Mouse (Mus musculus) layer of hippocampus, adult 2 months (tissue): ENCODE data around the gene Ece1. TPM values are rescaled to one million over a fixed set of nuclear protein-coding genes. Genes with fewer than 3 reads are reported as not detected.

Experiments
- DNase-seq, 2 experiments: peaks; one replicate each; pipeline ENCODE4 v3.0.0; 2022; ENCODE audit warnings: low spot score in 2 of 2
- H3K27ac ChIP-seq: fragments of 200-600 bp; 2 replicates; pipeline ENCODE4 v1.8.1; 2022
- H3K4me3 ChIP-seq: fragments of 200-600 bp; 2 replicates; pipeline ENCODE4 v1.8.1; 2022; ENCODE audit warnings: mild to moderate bottlenecking
- CTCF ChIP-seq: fragments of 200-600 bp; conservative IDR thresholded peaks from 2 replicates; pipeline ENCODE4 v1.8.1; 2022; ENCODE audit warnings: antibody characterized with exemption, mild to moderate bottlenecking, moderate library complexity
- total RNA-seq, 2 experiments: library from RNA; stranded (reverse); gene quantifications; 2 replicates each; pipeline ENCODE4 v1.2.3; 2021

Gene Ece1
- total RNA-seq, 2 experiments from 2014 or later: 47.5 to 58.0 TPM

GRCm38 (mm10) chr4:137897298-137897612 lies 35.2 kb downstream of the Ece1 start:
- peak; percentile 53 to 67 for DNase-seq
- no peak overlapping the region for H3K4me3 ChIP-seq
- H3K27ac ChIP-seq: peak overlapping the region; percentile 61; the same call in 1 of the 2 replicates
- TF ChIP-seq CTCF: no peak

DNA sequence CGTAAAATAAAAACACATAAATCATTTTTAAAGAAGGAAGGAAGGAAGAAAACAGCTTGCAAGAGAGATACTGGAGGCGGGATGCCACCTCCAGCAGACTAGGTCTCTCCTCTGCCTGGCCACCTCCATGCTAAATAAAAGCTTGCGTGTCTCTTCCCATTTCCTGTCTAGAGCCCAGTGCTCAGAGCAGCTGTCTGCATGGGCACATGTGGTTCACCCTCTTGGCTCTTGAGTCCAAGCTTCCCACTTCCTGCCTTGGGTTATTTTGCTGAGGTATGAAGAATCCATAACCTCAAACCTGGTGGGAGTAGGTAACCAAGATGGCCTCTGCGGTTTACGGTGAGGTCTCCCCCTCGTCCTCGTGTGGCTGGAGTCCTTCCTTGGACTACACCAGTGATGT lies 36.5 kb downstream of the Ece1 start:
- Histone ChIP-seq H3K27ac (no peak overlapping the region), H3K4me3 (no peak overlapping the region)
- no peak for DNase-seq
- TF ChIP-seq CTCF: no peak

DNA sequence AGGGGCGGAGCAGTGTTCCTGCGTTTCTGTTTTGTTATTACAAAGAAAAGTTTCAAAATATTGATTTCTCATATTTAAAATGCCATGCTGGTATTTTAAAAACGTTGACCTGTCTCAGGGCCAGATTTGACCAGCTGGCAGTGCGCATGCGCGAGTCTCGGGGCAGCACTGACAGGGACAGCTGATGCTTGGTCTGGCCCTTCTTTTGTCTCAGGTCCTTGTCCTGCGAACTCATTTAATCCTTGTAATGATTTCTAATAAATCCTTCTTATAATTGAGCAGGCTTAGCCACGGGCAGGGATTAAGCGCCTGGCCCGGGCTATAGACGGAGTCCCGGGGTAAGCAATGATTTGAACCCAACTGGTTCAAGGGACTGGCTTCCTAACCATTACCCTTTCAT lies 40.2 kb downstream of the Ece1 start:
- DNase-seq: no peak
- H3K27ac ChIP-seq: no peak overlapping the region
- H3K4me3 ChIP-seq: no peak overlapping the region
- no peak for TF ChIP-seq CTCF

- TF ChIP-seq CTCF: no peak
Measured at GRCm38 (mm10) chr4:137902873-137903272, 40.8 kb downstream of the Ece1 start.

GRCm38 (mm10) chr4:137904956-137905551 lies 43.0 kb downstream of the Ece1 start:
- TF ChIP-seq CTCF: no peak
- Histone ChIP-seq H3K4me3 (no peak overlapping the region), H3K27ac (no peak overlapping the region)
- DNase-seq: no peak

More at GRCm38 (mm10) chr4:137902873-137903272, 40.8 kb downstream of the Ece1 start:
- DNase-seq: no peak
- Histone ChIP-seq H3K27ac (no peak overlapping the region), H3K4me3 (no peak overlapping the region)

- no peak for DNase-seq
- H3K27ac ChIP-seq: no peak overlapping the region
- no peak for TF ChIP-seq CTCF
- H3K4me3 ChIP-seq: no peak overlapping the region
Measured at GRCm38 (mm10) chr4:137907979-137908378, 45.9 kb downstream of the Ece1 start.

GRCm38 (mm10) chr4:137908489-137908888 lies 46.5 kb downstream of the Ece1 start:
- no peak for TF ChIP-seq CTCF
- no peak overlapping the region for H3K27ac ChIP-seq
- DNase-seq: no peak
- no peak overlapping the region for H3K4me3 ChIP-seq

GRCm38 (mm10) chr4:137908915-137909314 lies 46.9 kb downstream of the Ece1 start:
- DNase-seq: no peak
- no peak overlapping the region for H3K4me3 ChIP-seq
- no peak overlapping the region for H3K27ac ChIP-seq
- TF ChIP-seq CTCF: no peak

GRCm38 (mm10) chr4:137909471-137909870 lies 47.4 kb downstream of the Ece1 start:
- no peak for TF ChIP-seq CTCF
- H3K4me3 ChIP-seq: no peak overlapping the region
- no peak overlapping the region for H3K27ac ChIP-seq
- DNase-seq: no peak

DNA sequence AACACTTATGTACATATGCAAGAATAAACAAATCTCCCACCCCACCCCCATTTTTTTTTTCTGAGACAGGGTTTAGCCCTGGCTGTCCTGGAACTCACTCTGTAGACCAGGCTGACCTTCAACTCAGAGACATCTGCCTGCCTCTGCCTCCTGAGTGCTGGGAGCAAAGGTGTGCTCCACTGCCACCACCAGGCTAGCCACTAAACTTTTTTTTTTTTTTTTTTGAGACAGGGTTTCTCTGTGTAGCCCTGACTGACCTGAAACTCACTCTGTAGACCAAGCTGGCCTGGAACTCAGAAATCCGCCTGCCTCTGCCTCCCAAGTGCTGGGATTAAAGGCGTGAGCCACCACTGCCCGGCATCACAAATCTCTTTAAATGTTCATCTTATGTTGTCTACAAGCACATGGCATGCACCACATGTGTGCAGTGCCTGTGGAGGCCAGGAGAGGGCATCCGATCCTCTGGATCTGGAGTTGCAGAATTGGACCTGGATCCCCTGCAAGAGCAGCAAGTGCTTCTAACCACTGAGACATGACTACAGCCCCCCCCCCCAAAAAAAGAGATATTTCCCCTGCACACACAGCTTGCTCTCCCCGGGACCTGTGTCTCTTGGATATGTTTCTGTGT lies 48.5 kb downstream of the Ece1 start:
- Histone ChIP-seq H3K4me3 (no peak overlapping the region), H3K27ac (no peak overlapping the region)
- TF ChIP-seq CTCF: peak; percentile 66
- no peak for DNase-seq

- no peak overlapping the region for H3K27ac ChIP-seq
- H3K4me3 ChIP-seq: no peak overlapping the region
- DNase-seq: no peak
- TF ChIP-seq CTCF: no peak
Measured at GRCm38 (mm10) chr4:137911657-137912056, 49.6 kb downstream of the Ece1 start.

- no peak for TF ChIP-seq CTCF
- peak overlapping the region; percentile 52 for H3K4me3 ChIP-seq
- H3K27ac ChIP-seq: no peak overlapping the region
- no peak for DNase-seq
Measured at GRCm38 (mm10) chr4:137912768-137913305, 50.8 kb downstream of the Ece1 start.

GRCm38 (mm10) chr4:137913321-137914057 lies 51.5 kb downstream of the Ece1 start:
- Histone ChIP-seq H3K4me3 (peak overlapping the region; percentile 52), H3K27ac (no peak overlapping the region)
- no peak for TF ChIP-seq CTCF
- peak in 1 of 2 experiments; percentile 64 for DNase-seq
